Mouse (Mus musculus) lung, adult 2 months (tissue): Measurements from ENCODE around the gene Gsk3b. TPM values are rescaled to one million over a fixed set of nuclear protein-coding genes. Genes with fewer than 3 reads are reported as not detected.

Source experiments
- DNase-seq: peaks from one replicate; pipeline ENCODE4 v3.0.0; 2022
- H3K4me1 ChIP-seq: fragments of 200-500 bp; 2 replicates; pipeline ENCODE4 v1.6.1; 2011; ENCODE audit warnings: low read length; ENCODE audit not compliant: control insufficient read depth, insufficient read depth
- H3K4me3 ChIP-seq: fragments of 200-500 bp; replicated peaks from 2 replicates; pipeline ENCODE3; 2011; ENCODE audit warnings: low read depth, mild to moderate bottlenecking, control low read depth, low read length; ENCODE audit errors: extremely low read depth
- CTCF ChIP-seq: fragments of 200-500 bp; IDR thresholded peaks from 2 replicates; pipeline ENCODE4 v1.5.1; 2011; ENCODE audit warnings: mild to moderate bottlenecking, low read length, control low read depth; ENCODE audit not compliant: insufficient read depth
- POLR2A ChIP-seq: fragments of 200-500 bp; IDR thresholded peaks from 2 replicates; pipeline ENCODE4 v1.6.1; 2011; ENCODE audit warnings: low read depth, mild to moderate bottlenecking, control low read depth, low read length, borderline replicate concordance; ENCODE audit errors: extremely low read depth
- WGBS: fragments of 180-500 bp; shearing (Covaris S2); methylation state at CpG from one replicate; pipeline ENCODE4 v1.1.7; 2018; 5-methylcytosine and 5-hydroxymethylcytosine counted together
- polyA plus RNA-seq: library from polyadenylated mRNA; depleted of rRNA; stranded (reverse); fragments of >200 nt; gene quantifications from 2 replicates; pipeline ENCODE4 v1.2.3, GENCODE M21; 2012

The Gsk3b gene
- polyA plus RNA-seq, 1 experiment: 20.8 TPM

- TF ChIP-seq POLR2A (no peak), CTCF (no peak)
- WGBS: 41% methylated on average over 10 of the region's 10 CpGs
- H3K4me3 ChIP-seq: no peak overlapping the region
- H3K4me1 ChIP-seq: no peaks in the 10 kb centered on the region
- DNase-seq: no peak
Observed at GRCm38 (mm10) chr16:38087231-38087630, 1.6 kb upstream of the Gsk3b start.

DNA sequence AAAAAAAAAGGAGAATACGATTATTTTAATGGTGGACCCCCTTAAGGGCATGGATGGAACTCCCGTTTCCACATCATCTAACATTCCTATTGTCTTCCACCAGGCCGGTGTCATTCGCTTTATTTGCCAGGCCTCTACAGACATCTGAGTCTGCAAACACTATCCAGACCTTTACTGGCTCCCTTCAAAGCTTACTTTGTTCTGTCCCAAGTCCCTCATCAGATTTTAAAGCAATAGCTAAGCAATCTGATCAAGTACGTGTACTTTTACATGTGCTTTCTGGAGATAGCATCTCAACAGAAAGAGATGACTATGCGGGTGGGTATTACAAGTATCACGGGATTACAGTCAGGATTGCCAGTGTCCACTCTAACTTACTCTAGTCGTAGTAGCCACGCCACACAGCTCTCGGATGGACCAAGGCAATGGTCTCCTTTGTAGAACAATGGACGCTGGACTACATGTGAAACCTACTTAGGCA lies 1.1 kb upstream of the Gsk3b start:
- TF ChIP-seq CTCF: no peak
- no peak for TF ChIP-seq POLR2A
- peak overlapping the region; percentile 79 for H3K4me3 ChIP-seq
- WGBS: 4% methylated on average over 11 of the region's 11 CpGs
- no peaks in the 10 kb centered on the region for H3K4me1 ChIP-seq
- DNase-seq: no peak

DNA sequence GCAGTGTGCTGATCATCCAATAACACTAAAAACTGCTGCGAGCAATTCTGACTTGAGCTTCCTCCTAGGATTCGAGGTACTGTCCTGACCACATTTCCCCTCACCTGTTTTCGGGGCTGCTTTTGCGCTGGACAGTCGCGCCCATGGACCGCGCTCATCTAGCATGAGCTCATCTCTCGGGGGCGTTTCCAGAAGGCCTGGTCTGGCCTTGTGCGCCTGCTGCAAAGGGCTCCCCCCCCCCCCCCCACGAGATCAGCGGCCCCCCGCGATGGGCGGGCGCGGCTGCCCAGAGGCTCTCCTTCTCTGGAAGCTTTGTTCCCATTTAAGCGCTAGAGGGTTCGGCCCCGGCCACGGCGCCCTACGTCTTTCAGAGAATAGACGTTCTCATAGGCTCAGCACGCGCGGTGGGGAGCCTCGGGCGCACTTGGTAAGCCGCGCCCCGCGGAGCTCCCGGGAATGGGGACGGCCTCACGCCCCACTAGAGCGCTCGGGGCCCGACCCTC lies 624 bp upstream of the Gsk3b start:
- no peak for DNase-seq
- Histone ChIP-seq H3K4me3 (peak overlapping the region; percentile 79), H3K4me1 (no peaks in the 10 kb centered on the region)
- 1% methylated on average over 40 of the region's 40 CpGs for WGBS
- TF ChIP-seq CTCF (no peak), POLR2A (no peak)

DNA sequence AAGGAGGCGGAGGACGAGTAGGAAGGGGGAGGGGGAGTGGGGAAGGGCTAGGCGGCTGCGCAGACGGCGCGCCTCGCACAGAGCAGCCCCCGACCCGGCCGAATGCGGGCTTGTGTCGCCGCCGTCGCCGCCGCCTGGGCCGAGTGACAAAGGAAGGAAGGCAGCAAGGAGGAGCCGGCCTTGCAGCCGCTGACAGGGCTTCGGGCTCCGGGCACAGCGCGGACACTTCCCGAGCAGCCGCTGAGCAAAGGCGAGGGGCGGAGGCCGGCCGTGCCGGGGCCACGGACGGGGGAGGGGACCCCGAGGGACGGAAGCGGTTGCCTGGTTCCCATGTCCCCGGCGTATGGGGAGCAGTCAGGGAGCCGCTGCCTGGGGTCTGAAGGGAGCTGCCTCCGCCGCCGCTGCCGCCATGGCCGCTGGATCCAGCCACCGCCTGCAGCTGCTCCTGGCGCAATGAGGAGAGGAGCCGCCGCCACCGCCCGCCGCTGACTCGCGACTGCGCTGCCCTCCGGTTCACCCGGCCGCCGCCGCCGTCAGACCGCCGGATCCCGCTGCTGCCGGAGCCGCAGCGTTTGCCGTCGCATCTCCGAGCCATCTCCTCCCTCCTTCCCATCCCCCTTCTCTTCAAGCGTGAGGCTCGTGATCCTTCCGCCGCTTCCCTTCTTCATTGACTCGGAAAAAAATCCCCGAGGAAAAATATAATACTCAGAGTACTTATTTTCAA lies 808 bp downstream of the Gsk3b start:
- no peak for DNase-seq

DNA sequence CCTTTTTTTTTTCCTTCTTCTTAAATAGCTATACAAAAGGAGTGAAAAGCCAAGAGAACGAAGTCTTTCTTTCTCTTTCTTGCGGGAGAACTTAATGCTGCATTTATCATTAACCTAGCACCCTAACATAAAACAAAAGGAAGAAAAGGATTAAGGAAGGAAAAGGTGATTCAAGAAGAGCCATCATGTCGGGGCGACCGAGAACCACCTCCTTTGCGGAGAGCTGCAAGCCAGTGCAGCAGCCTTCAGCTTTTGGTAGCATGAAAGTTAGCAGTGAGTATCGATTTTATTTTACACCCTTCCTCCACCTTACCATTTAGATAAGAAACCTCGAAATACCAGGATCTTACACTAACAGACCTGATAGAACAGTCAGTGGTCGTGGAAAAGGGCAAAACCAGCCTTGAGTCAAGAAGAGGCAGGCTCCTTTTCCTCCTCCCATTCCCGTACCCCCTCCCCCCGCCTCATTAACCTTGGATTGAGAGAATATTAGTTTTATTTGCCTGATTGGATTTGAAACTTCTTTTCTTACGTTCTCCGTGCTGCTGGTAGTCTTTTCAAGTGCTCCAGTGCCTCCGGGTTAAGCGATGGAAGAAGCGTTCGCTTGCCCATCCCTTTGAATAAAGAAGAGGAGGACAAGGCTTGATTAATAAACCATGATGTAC lies 1.7 kb downstream of the Gsk3b start:
- no peak for DNase-seq
- Histone ChIP-seq H3K4me1 (peaks cover 2% of the 10 kb centered on the region), H3K4me3 (peak overlapping the region; percentile 89)
- no peak for TF ChIP-seq CTCF
- TF ChIP-seq POLR2A: no peak
- WGBS: under 1% methylated on average over 17 of the region's 17 CpGs

More for the DNA sequence above, 808 bp downstream of the Gsk3b start:
- WGBS: under 1% methylated on average over 76 of the region's 76 CpGs
- Histone ChIP-seq H3K4me1 (no peaks in the 10 kb centered on the region; the same call in 1 of the 2 replicates), H3K4me3 (peak overlapping the region; percentile 89)
- TF ChIP-seq CTCF (no peak), POLR2A (peak; percentile 78)

- no peak for DNase-seq
- WGBS: 1% methylated on average over 5 of the region's 5 CpGs
- TF ChIP-seq POLR2A (no peak), CTCF (no peak)
- Histone ChIP-seq H3K4me1 (peaks cover 7% of the 10 kb centered on the region), H3K4me3 (peak overlapping the region; percentile 89)
Observed at GRCm38 (mm10) chr16:38091041-38091440, 2.2 kb downstream of the Gsk3b start.

DNA sequence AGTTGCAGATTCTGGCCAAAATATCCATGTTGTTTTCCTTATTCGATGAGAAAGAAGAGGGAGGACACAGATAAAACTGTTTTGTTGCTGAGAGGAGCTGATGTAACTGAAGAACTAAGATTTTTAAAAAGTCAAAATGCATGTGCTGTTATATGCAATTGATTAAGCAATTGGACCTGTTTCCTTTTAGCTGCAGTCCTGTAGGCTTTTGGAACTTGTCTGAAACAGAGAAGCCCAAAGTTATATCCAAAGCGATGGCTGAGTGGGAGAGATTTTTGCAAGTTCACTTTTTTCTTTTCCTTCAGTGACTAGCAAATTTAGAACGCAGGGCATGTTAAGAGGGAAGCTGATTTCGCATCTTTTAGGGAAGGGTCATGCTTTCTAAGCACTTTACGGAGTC lies 2.9 kb downstream of the Gsk3b start:
- Histone ChIP-seq H3K4me1 (peaks cover 10% of the 10 kb centered on the region), H3K4me3 (peak overlapping the region; percentile 52)
- TF ChIP-seq CTCF (no peak), POLR2A (no peak)
- DNase-seq: no peak
- WGBS: 4% methylated on average over 5 of the region's 5 CpGs

GRCm38 (mm10) chr16:38092598-38092997 lies 3.8 kb downstream of the Gsk3b start:
- Histone ChIP-seq H3K4me3 (peak overlapping the region; percentile 60), H3K4me1 (peaks cover 10% of the 10 kb centered on the region)
- DNase-seq: no peak
- TF ChIP-seq POLR2A: no peak
- TF ChIP-seq CTCF: no peak
- WGBS: 7% methylated on average over 4 of the region's 4 CpGs

- WGBS: 32% methylated on average over 5 of the region's 5 CpGs
- no peak for DNase-seq
- Histone ChIP-seq H3K4me3 (no peak overlapping the region), H3K4me1 (peaks cover 13% of the 10 kb centered on the region)
- TF ChIP-seq CTCF: no peak
- TF ChIP-seq POLR2A: no peak
Observed at GRCm38 (mm10) chr16:38095181-38095851, 6.5 kb downstream of the Gsk3b start.
